Mouse (Mus musculus) right cerebral cortex, adult 2 months (tissue): ENCODE results near the gene Uqcrq.
"Not testable (repeated sequence)": the region's sequence is repeated elsewhere in the genome, so short reads cannot be mapped to it uniquely, and the experiment has no call there.

Experiments
- DNase-seq, 2 experiments: peaks; one replicate each; pipeline ENCODE4 v3.0.0; 2021 to 2022; ENCODE audit warnings: low spot score in 2 of 2

Uqcrq gene

DNA sequence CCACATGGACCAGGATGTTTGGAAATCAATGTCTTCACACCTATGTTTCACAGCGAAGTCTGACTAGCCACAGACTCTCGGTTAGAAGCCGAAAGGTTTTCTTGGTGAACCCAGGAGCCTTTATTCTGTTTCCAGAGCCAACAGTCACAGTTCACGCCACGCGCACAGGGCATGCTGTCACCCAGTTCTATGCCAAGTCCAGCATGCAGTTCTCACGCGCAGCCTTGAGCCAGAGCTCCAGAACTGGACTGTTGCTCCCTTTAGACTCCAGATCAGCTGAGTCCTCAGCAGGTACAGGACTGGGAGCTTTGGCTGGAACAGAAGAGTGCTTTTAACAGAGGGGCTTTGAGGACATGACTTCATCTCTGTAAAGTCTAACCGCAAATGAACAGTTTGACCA, 21.8 kb upstream of the Uqcrq start:
- DNase-seq, result no peak

DNA sequence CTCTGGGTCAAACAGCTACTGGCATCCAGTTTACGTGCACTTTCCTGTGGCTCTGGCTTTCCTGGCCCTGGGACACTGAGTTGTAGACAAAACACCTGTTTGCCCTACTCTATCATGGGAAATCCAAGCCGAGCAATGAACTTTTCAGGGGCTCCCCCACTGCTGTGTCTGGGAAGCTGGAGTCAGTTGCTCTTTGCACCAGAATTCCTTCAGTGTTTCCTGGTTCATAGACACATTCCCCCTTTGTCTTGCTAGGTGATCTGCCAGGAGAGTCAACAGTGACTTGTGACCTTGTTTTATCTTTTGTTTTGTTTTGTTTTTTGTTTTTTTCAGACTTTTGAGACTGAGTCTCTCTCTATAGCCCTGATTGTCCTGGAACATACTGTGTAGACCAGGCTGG, 20.7 kb upstream of the Uqcrq start:
- DNase-seq, result no peak

DNA sequence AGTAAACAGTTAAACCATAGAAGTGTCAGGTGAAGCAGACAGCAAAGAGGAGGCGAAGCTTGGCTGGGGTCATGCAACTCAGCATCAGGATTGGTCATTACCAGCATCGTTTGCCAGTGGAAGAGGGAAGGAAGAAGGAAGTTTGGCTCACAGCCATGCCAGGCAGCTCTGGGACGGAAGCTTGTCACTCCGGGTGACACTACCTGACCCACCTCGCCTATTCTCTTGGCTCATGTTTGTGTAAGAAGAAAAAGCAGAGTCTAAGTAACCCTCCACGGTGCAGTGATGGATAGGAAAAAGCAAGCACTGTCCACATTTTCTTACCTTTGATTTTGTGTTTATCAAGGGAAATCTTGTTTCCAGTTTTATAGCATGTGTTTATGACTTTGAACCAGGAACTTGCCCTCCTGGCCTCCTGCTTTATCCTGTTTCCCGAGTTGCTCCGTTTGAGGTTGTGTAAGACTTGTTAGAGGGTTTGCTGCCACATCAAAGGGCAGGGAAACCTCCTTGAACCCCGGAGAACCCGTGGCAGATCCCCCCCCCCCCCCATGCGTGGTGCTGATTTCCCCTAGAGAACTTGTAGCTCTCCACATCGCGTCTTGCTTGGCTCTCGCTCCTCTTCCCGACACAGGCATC, 19.6 kb upstream of the Uqcrq start:
- DNase-seq, result no peak

DNA sequence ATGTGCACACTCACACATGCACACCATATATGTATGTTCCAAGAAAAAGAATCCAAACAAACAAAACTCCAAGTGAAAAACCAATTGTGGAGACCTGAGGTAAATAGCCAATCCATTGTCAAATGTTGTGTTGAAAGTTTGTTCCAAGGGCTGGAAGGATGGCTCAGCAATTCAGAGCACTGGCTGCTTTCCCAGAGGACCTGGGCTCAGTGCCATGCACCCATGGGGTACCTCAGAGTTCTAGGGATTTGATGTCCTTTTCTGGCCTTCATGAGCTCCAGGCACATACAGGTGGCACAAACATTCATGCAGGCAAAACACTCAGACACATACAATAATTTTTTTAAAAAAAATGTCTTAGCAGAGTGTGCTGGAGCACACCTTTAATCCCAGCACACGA, 17.9 kb upstream of the Uqcrq start:
- no peak for DNase-seq

DNA sequence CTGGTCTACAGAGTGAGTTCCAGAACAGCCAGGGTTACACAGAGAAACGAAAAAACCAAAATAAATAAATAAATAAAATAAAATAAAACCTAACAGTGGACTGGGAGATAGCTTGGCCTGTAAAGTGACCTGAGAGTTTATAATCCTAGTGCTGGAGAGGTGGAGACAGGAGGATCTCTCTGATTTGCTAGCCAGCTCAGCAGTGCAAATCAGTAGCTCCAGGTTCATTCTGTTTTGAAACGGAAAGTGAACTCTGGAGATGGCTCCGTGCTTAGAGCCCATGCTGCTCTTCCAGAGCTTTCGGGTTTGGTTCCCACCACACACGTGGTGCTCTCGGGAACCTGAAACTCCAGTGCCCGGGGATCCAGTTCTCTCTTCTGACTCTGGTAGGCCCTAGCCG, 17.4 kb upstream of the Uqcrq start:
- no peak for DNase-seq

DNA sequence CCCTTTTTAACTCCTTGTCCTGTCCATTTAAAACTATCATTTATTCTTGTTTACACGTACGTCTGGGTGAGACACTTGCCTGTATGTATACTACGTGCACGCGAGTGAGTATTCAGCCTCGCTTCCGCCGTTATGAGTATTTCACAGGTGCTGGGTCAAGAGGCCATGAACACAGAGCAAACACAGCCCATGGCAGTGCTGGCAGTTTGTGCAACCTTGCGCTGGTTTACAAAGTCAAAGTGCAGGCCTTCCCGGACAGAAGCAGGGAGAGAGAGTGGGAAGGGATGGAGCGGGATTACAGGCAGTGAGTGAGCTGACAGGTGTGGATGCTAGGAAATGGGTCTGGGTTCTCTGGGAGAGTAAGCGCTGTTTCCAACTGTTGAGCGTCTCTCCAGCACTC, 15.6 kb upstream of the Uqcrq start:
- no peak for DNase-seq

DNA sequence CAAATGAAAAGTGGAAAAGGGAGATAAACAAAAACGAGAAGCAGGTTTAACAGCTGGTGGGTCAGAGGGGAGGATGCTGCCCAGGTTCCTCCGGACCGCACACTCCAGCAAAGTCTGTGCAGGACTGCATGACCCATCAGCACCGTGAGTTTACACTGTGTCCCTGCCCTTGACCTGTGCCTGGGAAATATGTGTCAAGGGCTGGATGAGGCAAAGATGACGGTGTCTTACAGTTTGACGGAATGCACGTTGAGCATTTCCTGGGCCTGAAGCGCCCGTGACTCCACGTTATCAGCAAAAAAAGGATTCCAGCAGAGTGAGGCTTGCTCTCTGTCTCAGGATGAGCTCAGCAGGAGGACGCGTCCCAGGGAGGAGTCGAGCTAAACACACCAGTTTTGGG, 14.9 kb upstream of the Uqcrq start:
- DNase-seq, result no peak

DNA sequence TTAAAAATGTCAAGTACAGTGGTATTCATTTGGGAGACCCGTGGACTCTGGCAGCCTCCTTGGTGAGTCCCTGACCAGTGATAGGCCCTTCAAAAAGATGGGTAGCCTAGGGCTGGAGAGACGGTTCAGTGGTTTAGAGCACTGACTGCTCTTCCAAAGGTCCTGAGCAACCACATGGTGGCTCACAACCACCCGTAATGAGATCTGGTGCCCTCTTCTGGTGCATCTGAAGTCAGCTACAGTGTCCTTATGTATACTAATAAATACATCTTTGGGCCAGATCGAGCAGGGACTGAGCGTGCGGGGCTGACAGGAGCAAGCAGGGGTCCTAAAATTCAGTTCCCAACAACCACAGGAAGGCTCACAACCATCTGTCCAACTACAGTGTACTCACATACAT, 13.2 kb upstream of the Uqcrq start:
- no peak for DNase-seq

DNA sequence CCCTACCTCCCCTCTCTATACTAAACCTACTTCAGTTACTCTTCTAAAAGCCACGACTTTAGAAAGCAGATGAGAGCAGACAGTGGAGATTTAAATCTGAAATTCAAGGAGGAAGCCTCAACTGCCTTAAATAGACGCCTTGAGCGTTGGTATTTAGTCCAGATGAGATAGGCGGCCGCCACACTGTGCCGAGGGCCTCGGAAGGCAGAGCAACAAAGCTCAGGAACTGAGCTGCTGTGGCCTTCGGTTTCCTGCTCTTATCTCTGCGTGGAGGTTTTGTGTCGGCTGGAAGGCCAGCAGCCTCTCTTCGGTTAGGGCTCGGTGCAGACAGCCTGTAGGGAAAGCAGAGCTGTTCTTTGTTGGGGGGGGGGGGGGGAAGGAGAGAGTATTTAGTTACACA, 11.3 kb upstream of the Uqcrq start:
- no peak for DNase-seq

DNA sequence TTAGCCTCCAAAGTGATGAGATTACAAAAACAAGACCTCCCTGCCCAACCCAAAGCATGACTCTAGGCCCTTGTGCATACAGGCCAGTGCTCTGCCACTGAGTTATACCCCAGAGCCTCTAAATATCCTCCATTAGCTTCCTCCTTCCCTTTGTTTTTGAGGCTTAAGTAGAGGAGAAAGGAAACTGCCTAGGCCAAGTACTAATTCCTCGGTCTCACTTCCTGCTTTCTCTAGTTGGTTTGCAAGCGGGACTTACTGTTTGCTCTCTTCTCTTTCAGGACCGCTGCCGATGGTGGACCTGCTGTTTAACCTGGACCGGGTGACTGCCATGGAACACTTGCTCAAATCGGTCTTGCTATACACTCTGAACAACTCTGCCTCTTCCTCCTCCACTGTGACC, 5.7 kb upstream of the Uqcrq start:
- DNase-seq, result no peak

DNA sequence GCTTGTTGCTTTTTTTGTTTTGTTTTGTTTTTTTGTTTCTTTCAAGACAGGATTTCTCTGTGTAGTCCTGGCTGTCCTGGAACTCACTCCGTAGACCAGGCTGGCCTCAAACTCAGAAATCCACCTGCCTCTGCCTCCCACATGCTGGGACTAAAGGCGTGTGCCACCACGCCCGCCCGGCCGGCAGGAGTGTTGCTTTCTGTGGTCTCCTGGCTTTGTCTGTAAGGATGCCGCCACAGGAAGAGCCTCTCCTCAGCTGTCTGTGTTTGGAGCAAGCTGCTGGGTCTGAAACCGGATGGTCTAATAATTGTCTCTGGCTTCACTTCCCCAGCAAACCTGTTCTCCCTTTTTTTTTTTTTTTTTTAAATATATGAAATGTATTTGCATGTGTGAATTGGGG, 4.9 kb upstream of the Uqcrq start:
- DNase-seq, result no peak

DNA sequence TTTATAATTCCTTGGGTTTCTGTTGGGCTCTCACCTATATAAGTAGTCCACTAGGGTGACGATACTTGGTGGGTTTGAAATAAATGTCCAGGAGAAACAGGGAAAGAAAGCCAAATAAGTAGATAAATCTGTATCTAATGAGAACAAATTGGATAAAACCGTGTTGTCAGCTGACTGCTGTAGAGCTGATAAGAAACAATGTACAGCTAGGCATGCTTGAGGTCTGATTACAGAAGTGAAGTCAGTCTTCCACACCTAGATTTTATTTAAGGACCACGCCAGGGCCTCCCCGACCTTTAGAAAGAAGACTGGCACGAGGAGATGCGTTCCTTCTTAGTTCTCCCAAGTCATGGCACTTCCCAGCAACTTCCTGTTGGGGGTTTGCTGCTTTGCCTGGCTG, 2.4 kb upstream of the Uqcrq start:
- no peak for DNase-seq

DNA sequence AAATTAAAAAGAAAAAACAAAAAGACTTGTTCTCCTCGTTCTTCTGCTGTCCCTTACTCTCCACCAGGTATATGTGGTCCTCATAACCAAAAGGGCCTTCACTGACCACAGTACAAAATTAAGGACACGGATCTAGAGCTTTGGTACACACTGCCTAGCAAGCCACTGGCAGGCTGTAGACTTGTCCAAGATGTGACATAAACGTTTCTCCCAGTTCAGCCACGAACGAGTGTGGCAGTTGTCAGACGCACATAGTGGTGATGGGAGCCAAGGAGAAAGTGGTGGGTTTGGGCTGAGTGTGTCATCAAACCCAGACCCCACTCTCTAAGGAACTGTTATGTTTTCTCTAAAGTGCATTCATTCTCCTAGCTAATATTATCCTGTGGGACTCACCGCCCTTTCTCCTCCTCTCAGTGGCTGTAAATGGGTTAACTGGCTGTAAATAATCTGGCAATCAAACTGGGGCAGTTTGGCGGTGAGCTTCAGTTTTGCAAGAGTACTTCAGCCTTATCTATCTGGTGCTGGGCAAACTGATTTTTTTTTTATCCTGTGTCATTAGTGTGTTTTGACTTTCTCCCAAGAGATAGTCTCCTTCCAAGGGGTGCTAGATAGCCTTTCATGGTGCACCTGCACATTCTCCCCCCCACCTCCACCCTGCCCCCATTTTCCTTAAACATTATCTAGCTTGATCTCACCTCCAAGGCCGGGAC, 871 bp upstream of the Uqcrq start:
- no peak for DNase-seq

DNA sequence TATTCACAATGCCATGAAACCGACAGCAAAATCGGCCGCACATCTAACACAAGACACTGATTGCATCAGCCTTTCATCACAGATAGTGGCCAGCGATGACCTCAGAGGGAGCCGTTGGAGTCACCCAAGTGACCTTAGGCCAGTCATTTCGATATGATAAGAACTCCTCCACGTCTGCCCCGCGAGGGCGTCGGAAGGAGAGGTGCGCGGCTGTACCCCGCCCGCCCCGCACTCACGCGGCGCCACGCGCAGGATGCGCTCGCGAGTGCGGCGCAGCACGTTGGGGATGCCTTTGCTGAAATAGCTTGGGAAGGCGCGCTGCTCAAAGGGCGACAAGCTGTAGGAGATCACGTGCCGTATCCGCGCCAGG, 346 bp downstream of the Uqcrq start:
- no peak for DNase-seq

DNA sequence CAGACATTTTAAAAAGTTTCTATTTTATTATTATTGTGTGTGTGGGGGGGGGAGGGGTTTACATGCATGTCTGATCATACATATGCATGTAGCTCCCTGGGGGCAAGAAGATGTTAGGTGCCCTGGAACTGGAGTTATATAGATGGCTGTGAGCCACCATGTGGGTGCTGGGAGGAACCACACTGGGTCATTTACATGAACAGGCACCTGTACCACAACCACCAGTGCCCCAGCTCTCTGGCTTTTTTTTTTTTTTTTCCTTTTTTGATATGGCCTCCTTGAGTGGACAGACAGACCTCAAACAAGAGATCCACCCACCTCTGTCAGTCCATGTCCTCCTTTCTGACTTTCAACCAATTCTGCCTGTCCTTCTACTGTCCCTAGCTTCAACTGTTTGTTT, 1.4 kb downstream of the Uqcrq start:
- DNase-seq, result no peak

DNA sequence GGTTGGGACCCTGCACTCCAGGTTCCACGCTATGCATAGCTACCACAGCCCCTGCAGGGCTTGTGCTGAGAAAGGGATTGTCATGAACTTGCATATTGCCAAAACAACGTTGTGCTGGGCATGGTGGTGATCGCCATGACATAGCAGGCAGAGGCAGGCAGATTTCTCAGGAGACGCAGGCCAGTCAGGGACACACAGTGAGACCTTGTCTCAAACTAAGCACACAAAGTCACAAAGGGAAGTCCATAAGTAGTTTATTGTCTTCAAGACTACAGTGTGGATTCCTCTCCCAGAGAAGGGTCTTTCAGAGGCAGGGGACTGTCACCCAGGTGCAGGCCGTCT, 1.9 kb downstream of the Uqcrq start:
- DNase-seq, result no peak

DNA sequence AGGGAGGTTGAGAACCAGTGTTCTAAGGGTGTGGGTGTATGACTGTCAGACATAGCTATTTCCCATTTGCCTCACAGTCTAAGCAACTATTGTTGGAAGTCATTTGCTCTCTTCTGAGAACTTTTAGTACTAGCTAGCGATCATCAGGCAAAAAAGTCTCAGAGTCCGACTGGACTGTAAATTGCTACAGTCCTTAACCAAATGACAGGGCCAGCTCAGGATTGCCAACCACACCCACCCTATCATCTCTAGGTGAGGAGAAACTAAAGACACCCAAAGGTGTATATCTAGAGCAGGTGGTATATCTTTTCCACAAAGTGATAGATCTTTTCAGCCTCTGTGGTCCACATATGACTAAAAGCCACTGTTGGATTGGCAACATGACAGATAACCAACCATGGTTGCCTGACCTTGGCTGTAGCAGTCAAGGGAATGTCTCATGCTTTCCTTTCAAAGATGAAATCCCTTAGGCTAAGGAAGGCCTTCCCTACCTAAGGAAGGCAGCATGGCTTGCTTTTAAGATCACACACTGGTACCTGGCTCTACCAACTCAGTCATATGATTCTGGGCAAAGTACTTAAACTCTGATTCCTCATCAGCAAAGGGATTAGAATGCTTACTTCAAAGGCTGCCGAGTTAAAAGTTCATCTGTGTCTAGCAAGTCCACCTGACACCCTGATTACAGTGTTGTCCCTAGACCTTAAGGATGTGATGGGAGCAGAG, 2.5 kb downstream of the Uqcrq start:
- DNase-seq, result no peak

DNA sequence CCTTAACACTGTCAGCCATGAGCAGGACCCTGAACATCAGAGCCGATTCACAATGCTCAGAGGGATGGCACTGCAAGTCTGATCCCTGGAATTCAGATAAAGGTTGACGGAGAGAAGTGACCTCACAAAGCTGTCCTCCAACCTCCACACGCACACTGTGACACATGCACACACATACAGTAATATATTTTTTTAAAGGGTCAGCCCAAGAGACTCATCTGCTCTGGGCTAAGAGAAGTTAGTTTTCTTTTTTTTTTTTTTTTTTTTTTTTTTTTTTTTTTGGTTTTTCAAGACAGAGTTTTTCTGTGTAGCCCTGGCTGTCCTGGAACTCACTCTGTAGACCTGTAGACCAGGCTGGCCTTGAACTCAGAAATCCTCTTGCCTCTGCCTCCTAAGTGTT, 3.7 kb downstream of the Uqcrq start:
- DNase-seq, result not testable (repeated sequence)

DNA sequence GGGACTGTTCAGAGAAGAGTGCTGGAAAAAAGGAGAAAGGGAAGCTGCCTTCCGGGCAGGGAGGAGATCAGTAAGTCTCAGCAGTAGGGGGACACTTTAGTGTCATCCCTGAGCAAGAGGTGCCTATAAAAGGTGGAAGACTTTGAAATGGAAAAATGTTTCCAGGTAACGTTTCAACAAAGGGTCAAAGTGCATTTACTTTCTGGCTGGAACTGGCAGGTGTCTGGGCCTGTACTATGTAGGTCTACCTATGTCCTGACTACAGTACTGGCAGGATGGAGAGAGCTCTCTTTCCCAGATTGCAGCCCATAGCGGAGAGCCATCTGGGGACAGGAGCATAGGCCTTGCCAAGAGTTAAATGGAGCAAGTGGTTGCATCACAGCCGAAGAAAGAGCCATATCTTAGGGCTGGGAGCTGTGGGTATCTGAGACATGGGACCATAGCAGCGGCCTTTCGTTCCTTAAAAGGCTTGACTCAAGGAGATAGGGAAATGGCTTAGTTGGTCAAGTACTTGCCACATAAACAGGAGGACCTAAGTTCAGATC, 4.8 kb downstream of the Uqcrq start:
- DNase-seq, result no peak

DNA sequence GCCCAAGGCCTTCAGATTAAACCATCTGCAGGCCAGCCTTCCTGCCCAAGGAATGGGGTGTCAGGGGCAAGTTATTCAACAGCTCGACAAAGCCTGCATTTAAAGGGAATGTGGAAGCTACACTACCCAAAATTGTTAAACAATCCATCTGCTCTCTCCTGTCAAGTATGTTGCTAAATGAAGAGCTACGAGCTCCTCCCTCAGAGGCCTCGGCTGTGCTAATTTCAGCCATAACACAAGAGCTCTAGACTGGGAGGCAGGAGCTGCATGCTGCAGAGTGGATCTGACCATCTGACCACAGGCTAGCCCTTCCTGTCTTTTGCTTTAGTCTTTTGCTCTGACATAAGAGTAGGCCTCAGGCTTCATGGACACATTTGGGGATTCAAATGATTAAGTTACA, 5.4 kb downstream of the Uqcrq start:
- peak in 1 of 2 experiments; percentile 44 for DNase-seq

DNA sequence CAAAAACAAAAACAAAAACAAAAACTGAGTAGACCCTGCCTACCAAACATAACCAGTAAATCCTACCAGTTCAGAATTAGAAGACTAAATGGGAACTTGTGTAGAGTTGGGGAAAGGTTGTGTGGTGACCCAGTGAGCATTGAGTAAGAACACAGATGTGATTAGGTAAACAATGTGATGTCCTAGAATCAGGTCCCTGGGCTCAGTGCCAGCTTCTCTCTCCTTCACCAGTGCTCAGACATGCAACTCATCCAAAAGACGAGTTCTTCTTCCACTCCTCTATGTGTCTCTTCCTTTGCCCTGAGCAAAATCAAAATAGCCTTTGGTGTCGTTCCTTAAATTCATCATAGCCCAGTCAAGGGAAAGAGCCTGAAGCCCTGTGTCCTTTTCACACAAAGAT, 5.8 kb downstream of the Uqcrq start:
- DNase-seq, result no peak

DNA sequence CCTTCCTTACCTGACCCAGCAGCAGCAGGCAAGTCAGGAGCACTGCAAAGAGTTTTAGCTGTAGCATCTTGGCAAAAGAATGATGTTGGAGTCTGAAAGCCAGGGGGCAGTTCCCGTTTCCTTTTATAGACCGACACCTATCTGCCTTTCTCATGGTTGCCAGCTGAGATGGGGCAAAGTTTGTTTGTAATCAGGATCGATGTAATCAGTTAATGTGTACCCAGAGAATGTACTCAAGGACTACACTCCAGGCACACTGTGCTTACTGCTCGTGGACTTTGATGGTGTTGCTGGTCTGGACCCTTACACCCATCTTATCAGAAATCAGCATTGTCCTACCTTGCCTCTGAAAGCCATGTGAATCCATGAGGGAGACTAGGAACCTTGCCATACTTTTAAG, 7.6 kb downstream of the Uqcrq start, which contains the start of gene Leap2:
TSS of gene Leap2 (minus strand) at position 135 of the 400 bp plus-strand sequence.
- DNase-seq, result no peak

DNA sequence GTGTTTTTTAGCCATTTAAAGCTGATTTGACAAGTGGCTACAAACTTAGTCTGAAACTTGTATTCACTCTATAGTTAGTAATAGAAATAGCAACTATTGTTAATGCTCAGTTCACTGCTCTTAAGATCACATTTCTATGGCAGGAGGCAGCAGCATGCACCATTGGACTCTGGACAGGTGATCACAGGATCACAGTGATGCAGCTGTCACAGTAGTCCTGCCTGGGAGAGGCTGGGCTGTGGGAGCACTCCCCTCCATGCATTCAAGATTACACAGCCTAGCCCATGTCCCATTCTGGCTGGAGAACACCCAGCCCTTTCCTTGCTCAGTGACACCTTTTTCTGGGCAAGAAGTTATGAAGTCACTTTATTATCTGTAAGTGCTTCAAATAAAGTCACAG, 12.6 kb downstream of the Uqcrq start:
- DNase-seq, result no peak
